Mouse (Mus musculus): ENCODE results near the gene Zfhx3.

The Zfhx3 gene

GRCm38 (mm10) chr8:108903550-108903949 lies 961.1 kb downstream of the Zfhx3 start:
- DNase-seq = no peak

GRCm38 (mm10) chr8:108904288-108904971 lies 962.0 kb downstream of the Zfhx3 start:
- no peak for DNase-seq

GRCm38 (mm10) chr8:108908066-108908465 lies 965.6 kb downstream of the Zfhx3 start:
- DNase-seq = no peak

- DNase-seq = no peak
Observed at GRCm38 (mm10) chr8:108908540-108908939, 966.1 kb downstream of the Zfhx3 start.

GRCm38 (mm10) chr8:108909035-108909434 lies 966.6 kb downstream of the Zfhx3 start:
- no peak for DNase-seq

GRCm38 (mm10) chr8:108909455-108909854 lies 967.0 kb downstream of the Zfhx3 start:
- DNase-seq = no peak

- peak; percentile 35 for DNase-seq
Observed at GRCm38 (mm10) chr8:108910843-108911242, 968.4 kb downstream of the Zfhx3 start.

- peak; percentile 94 for DNase-seq
Observed at GRCm38 (mm10) chr8:108911511-108911910, 969.1 kb downstream of the Zfhx3 start.

- no peak for DNase-seq
Observed at GRCm38 (mm10) chr8:108912998-108913397, 970.6 kb downstream of the Zfhx3 start.

GRCm38 (mm10) chr8:108915425-108915824 lies 973.0 kb downstream of the Zfhx3 start:
- peak; percentile 35 for DNase-seq

GRCm38 (mm10) chr8:108915876-108916275 lies 973.4 kb downstream of the Zfhx3 start:
- DNase-seq = peak; percentile 82

- no peak for DNase-seq
Observed at GRCm38 (mm10) chr8:108920151-108920550, 977.7 kb downstream of the Zfhx3 start.

GRCm38 (mm10) chr8:108923161-108923560 lies 980.7 kb downstream of the Zfhx3 start:
- DNase-seq = no peak

- DNase-seq = no peak
Observed at GRCm38 (mm10) chr8:108924526-108924925, 982.1 kb downstream of the Zfhx3 start.

GRCm38 (mm10) chr8:108926106-108926505 lies 983.7 kb downstream of the Zfhx3 start:
- DNase-seq = peak; percentile 65

- no peak for DNase-seq
Observed at GRCm38 (mm10) chr8:108930635-108931034, 988.2 kb downstream of the Zfhx3 start.

GRCm38 (mm10) chr8:108931837-108932236 lies 989.4 kb downstream of the Zfhx3 start:
- DNase-seq = peak; percentile 66

- no peak for DNase-seq
Observed at GRCm38 (mm10) chr8:108932729-108933128, 990.3 kb downstream of the Zfhx3 start.

- peak; percentile 34 for DNase-seq
Observed at GRCm38 (mm10) chr8:108935834-108936694, 993.6 kb downstream of the Zfhx3 start.

GRCm38 (mm10) chr8:108936695-108937448 lies 994.4 kb downstream of the Zfhx3 start:
- DNase-seq = no peak

GRCm38 (mm10) chr8:108937904-108938455 lies 995.5 kb downstream of the Zfhx3 start:
- DNase-seq = no peak

GRCm38 (mm10) chr8:108942686-108943085 lies 1000.2 kb downstream of the Zfhx3 start:
- DNase-seq = no peak

- DNase-seq = no peak
Observed at GRCm38 (mm10) chr8:108943132-108943531, 1000.7 kb downstream of the Zfhx3 start.
